Comparison of ENCODE assay signal across 16 mouse cellular contexts in genomic region chr4:34640731-34641130, GRCm38 (mm10).
"Had no signal": no experiment of that assay in that cellular context is flagged by ENCODE, and none has a peak within 500 bp of the region (broad histone marks: within the 10 kb centered on the region; RNA-seq: fewer than 3 reads in every experiment).

No protein-coding gene starts in this region.

- H3K9me3 ChIP-seq: neural tube, embryonic 13.5 days; neural tube, embryonic 15.5 days; stomach, embryonic 15.5 days had no signal

- H3K4me1 ChIP-seq: neural tube, embryonic 13.5 days; neural tube, embryonic 15.5 days; stomach, embryonic 15.5 days had no signal

- H3K4me3 ChIP-seq: neural tube, embryonic 13.5 days; neural tube, embryonic 15.5 days; stomach, embryonic 15.5 days had no signal

- H3K27ac ChIP-seq: neural tube, embryonic 13.5 days; neural tube, embryonic 15.5 days; stomach, embryonic 15.5 days; stomach, postnatal 0 days had no signal

- H3K27me3 ChIP-seq: neural tube, embryonic 13.5 days; neural tube, embryonic 15.5 days; stomach, embryonic 15.5 days had no signal

- DNase-seq: retina, postnatal 1 day; right cerebral cortex, adult 18-20 months; right cerebral cortex, postnatal 14 days; right cerebral cortex, postnatal 25 days; right cerebral cortex, postnatal 4 days; spleen, adult 18-20 months; thymus, adult 18-20 months; thymus, adult 2 months; thymus, postnatal 14 days; thymus, postnatal 25 days; thymus, postnatal 36 days; thymus, postnatal 4 days had no signal
